Mouse (Mus musculus): ENCODE results near the gene Etfrf1.

DNA sequence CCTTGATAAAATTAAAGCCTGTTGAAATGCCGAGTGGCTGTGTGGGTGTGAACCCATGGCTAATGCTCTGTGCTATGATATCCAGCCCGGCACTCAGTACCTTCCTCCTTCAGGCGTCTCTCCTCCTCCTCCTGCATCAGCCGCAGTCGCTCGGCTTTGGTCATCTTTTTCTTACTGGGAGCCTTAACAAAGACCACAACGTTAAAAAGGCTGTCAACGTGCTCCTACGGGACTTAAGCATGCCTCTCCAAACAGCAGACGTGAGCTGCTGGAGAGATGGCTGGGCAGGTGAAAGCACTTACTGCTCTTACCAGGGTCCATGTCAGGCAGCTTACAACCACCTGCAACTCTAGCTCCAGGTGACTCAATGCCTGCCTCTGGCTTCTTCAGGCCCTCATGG lies 5.8 kb upstream of the Etfrf1 start:
- TF ChIP-seq CTCF (conservative IDR thresholded peaks at IDR 0.05; ENCODE audit: low read length): no peak
- TF ChIP-seq POU5F1 (IDR thresholded peaks at IDR 0.05; ENCODE audit: borderline replicate concordance, low read length): no peak
- no peak for TF ChIP-seq NANOG (IDR thresholded peaks at IDR 0.05; ENCODE audit: borderline replicate concordance, low read length)

All from E14TG2a.4 (cell line).